17 mouse cellular contexts compared by ENCODE assay signal in the genomic region with DNA sequence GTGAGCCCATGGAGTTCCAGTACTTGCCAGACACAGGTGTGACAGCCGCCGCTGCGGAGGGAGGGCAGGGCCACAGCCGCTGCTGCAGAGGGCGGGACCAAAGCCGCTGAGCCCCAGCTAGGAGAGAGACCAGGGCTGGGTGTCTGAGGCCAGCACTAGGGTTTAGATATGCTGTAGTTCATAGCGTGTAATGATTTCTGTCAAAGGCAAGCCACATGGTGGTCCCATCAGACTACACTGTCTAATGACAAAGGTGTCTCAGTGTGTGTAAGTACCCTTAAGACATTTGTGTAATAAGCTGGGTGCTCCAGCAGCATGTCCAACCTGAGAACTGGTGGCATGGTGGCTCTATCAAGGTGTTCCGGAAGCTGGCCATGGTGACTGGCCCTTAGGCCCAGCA.
"Had no signal": no experiment of that assay in that cellular context is flagged by ENCODE, and none has a peak within 500 bp of the region (broad histone marks: within the 10 kb centered on the region; RNA-seq: fewer than 3 reads in every experiment).

No protein-coding gene starts in this region.

- DNase-seq: lung, embryonic 14.5 days; lung, postnatal 10 days; midbrain, embryonic 14.5 days; retina, postnatal 1 day; right cerebral cortex, adult 18-20 months; right cerebral cortex, postnatal 25 days; right cerebral cortex, postnatal 4 days; spleen, adult 18-20 months; thymus, adult 2 months; thymus, postnatal 25 days; thymus, postnatal 4 days had no signal

- H3K9me3 ChIP-seq: midbrain, embryonic 10.5 days; midbrain, embryonic 12.5 days; neural tube, embryonic 13.5 days; neural tube, embryonic 15.5 days had no signal

- H3K9ac ChIP-seq: lung, embryonic 14.5 days; midbrain, embryonic 12.5 days; neural tube, embryonic 13.5 days; neural tube, embryonic 15.5 days had no signal

- ATAC-seq: midbrain, embryonic 16.5 days had no signal

- H3K27ac ChIP-seq: midbrain, embryonic 10.5 days; midbrain, embryonic 12.5 days; neural tube, embryonic 13.5 days; neural tube, embryonic 15.5 days had no signal

- H3K4me3 ChIP-seq: midbrain, embryonic 10.5 days; midbrain, embryonic 12.5 days; myocyte; neural tube, embryonic 13.5 days; neural tube, embryonic 15.5 days had no signal

- H3K4me2 ChIP-seq: lung, embryonic 14.5 days; midbrain, embryonic 12.5 days; neural tube, embryonic 13.5 days; neural tube, embryonic 15.5 days had no signal

- H3K27me3 ChIP-seq: midbrain, embryonic 12.5 days; neural tube, embryonic 13.5 days; neural tube, embryonic 15.5 days had no signal
